Mouse (Mus musculus): ENCODE data around the gene Accsl. TPM values are rescaled to one million over a fixed set of nuclear protein-coding genes. Genes with fewer than 3 reads are reported as not detected.
A peak's percentile ranks its signal among the peaks of the same experiment; 100 is the strongest.

Accsl gene
- polyA plus RNA-seq, 1 experiment from 2014 or later = not detected

DNA sequence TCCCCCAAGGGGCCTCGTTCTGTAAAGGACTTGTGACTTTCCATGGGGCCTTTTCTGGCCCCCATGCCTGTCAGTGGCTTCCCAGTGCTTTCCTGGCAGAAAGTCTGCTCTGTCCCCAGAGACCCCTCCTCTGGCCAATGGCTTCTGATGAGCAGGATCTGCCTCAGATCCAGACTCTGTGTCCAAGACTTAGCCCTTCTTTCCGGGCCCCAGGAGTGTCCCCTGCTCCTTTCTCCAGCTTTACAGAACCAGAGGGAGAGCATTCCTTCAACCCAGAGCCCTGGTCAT lies 5.2 kb upstream of the Accsl start:
- H3K4me1 ChIP-seq (replicated peaks) = peaks cover 13% of the 10 kb centered on the region
- no peak overlapping the region for H3K4me3 ChIP-seq (replicated peaks)
- no peak overlapping the region for H3K27ac ChIP-seq
- ATAC-seq (ENCODE audit: insufficient number of reproducible peaks, insufficient read depth, low FRiP score, low TSS enrichment, low read depth) = no peak
- 22% methylated on average over 2 of the region's 2 CpGs for WGBS
- 0 out of 2 replicates have a peak overlapping the region, but pooled peaks have one; percentile 23 for H3K9ac ChIP-seq (replicated peaks)
- no peaks in the 10 kb centered on the region for H3K9me3 ChIP-seq
- H3K4me2 ChIP-seq = no peak overlapping the region
- no peaks in the 10 kb centered on the region for H3K36me3 ChIP-seq
- 0 out of 2 replicates have a peak, but pooled peaks cover 5% of the 10 kb centered on the region for H3K27me3 ChIP-seq

- no peaks in the 10 kb centered on the region for H3K9me3 ChIP-seq
- 0 out of 2 replicates have a peak overlapping the region, but pooled peaks have one; percentile 23 for H3K9ac ChIP-seq (replicated peaks)
- no peaks in the 10 kb centered on the region for H3K36me3 ChIP-seq
- WGBS = 13% methylated on average over 12 of the region's 12 CpGs
- peaks cover 13% of the 10 kb centered on the region for H3K4me1 ChIP-seq (replicated peaks)
- no peak overlapping the region for H3K4me3 ChIP-seq (replicated peaks)
- ATAC-seq (ENCODE audit: insufficient number of reproducible peaks, insufficient read depth, low FRiP score, low TSS enrichment, low read depth) = 0 out of 2 replicates have a peak, but pooled peaks have one; percentile 35
- 0 out of 2 replicates have a peak, but pooled peaks cover 5% of the 10 kb centered on the region for H3K27me3 ChIP-seq
- H3K4me2 ChIP-seq = no peak overlapping the region
- H3K27ac ChIP-seq = no peak overlapping the region
Measured at GRCm38 (mm10) chr2:93873449-93874226, 4.7 kb upstream of the Accsl start.

- Histone ChIP-seq H3K4me1 (replicated peaks) (peaks cover 13% of the 10 kb centered on the region), H3K4me2 (no peak overlapping the region), H3K9me3 (no peaks in the 10 kb centered on the region), H3K27me3 (0 out of 2 replicates have a peak, but pooled peaks cover 5% of the 10 kb centered on the region), H3K27ac (no peak overlapping the region), H3K4me3 (replicated peaks) (no peak overlapping the region), H3K9ac (replicated peaks) (no peak overlapping the region), H3K36me3 (no peaks in the 10 kb centered on the region)
- ATAC-seq (ENCODE audit: insufficient number of reproducible peaks, insufficient read depth, low FRiP score, low TSS enrichment, low read depth) = no peak
- WGBS = 43% methylated on average over 7 of the region's 7 CpGs
Measured at GRCm38 (mm10) chr2:93872257-93872656, 3.3 kb upstream of the Accsl start.

GRCm38 (mm10) chr2:93871411-93871925 lies 2.5 kb upstream of the Accsl start:
- Histone ChIP-seq H3K27me3 (0 out of 2 replicates have a peak, but pooled peaks cover 5% of the 10 kb centered on the region), H3K36me3 (no peaks in the 10 kb centered on the region), H3K4me3 (replicated peaks) (no peak overlapping the region), H3K9ac (replicated peaks) (no peak overlapping the region), H3K9me3 (no peaks in the 10 kb centered on the region), H3K4me1 (replicated peaks) (peaks cover 13% of the 10 kb centered on the region), H3K27ac (no peak overlapping the region), H3K4me2 (no peak overlapping the region)
- no peak for ATAC-seq (ENCODE audit: insufficient number of reproducible peaks, insufficient read depth, low FRiP score, low TSS enrichment, low read depth)
- 91% methylated on average over 4 of the region's 4 CpGs for WGBS

DNA sequence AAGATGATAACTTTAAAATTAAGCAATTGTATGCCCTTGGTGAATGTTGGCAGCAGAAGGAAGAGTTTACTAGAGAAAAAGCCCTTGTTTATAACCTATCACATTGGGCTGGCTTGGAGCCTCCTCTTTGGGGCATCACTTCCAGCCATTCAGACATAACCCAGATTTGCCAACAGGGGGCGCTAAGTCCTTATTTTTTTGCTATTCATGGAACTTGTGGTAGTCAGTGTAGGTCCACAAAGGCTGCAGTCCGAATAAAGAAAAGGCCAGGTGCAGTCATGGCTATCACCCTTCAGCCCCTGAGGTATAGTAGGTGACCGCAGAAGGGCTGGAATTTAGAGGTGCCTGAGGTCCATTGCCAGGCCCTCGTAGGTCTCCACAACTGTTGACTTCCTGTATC lies 1.9 kb upstream of the Accsl start:
- no peaks in the 10 kb centered on the region for H3K9me3 ChIP-seq
- no peak overlapping the region for H3K9ac ChIP-seq (replicated peaks)
- H3K4me3 ChIP-seq (replicated peaks) = no peak overlapping the region
- H3K36me3 ChIP-seq = no peaks in the 10 kb centered on the region
- peaks cover 13% of the 10 kb centered on the region for H3K4me1 ChIP-seq (replicated peaks)
- WGBS = 48% methylated on average over 4 of the region's 4 CpGs
- H3K27ac ChIP-seq = no peak overlapping the region
- H3K4me2 ChIP-seq = no peak overlapping the region
- ATAC-seq (ENCODE audit: insufficient number of reproducible peaks, insufficient read depth, low FRiP score, low TSS enrichment, low read depth) = no peak
- H3K27me3 ChIP-seq = 0 out of 2 replicates have a peak, but pooled peaks cover 5% of the 10 kb centered on the region

DNA sequence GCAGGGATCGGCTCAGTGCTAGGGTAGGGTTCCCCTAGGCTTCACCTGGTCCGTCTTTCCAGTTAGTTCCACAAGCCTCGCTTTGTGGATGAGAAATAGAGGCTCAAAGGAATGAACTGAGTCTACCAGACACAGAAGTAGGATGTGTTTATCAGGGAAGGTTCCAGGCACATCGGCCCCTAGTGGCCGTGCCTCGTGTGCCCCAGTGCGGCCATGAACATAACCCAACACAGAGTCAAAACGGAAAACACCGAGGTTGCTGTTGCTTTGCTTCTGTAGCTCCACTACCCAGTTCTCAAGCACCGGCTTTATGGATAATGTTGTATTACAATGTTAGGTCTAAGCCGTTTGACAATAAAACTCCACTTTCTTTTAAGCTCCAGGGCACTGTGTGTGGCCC lies 391 bp downstream of the Accsl start:
- Histone ChIP-seq H3K9ac (replicated peaks) (no peak overlapping the region), H3K36me3 (no peaks in the 10 kb centered on the region), H3K4me2 (no peak overlapping the region), H3K9me3 (no peaks in the 10 kb centered on the region), H3K27me3 (0 out of 2 replicates have a peak, but pooled peaks cover 5% of the 10 kb centered on the region), H3K4me3 (replicated peaks) (no peak overlapping the region), H3K4me1 (replicated peaks) (peaks cover 5% of the 10 kb centered on the region; the same call in 1 of the 2 replicates), H3K27ac (no peak overlapping the region)
- 88% methylated on average over 11 of the region's 11 CpGs for WGBS
- no peak for ATAC-seq (ENCODE audit: insufficient number of reproducible peaks, insufficient read depth, low FRiP score, low TSS enrichment, low read depth)

DNA sequence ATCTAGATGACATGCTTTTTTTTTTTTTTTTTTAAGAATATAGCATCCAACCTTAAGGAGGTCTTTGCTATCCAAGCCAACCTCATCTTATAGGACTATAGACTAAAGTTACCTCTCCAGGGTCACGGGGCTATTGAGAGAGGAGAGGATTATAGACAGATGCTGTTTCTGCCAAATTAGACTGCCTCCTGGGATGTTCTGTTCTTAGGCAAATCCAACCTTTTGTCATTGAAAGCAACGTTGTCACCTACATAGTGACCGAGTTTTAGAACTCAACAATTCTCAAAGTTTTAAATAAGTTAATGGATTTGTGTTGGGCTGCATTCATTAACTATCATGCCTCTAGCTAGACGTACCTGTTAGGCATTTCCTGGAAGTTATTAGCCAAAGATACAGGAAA lies 5.7 kb downstream of the Accsl start:
- no peak overlapping the region for H3K4me3 ChIP-seq (replicated peaks)
- no peak for ATAC-seq (ENCODE audit: insufficient number of reproducible peaks, insufficient read depth, low FRiP score, low TSS enrichment, low read depth)
- no peak overlapping the region for H3K27ac ChIP-seq
- no peak overlapping the region for H3K4me2 ChIP-seq
- WGBS = 65% methylated on average over 4 of the region's 4 CpGs
- no peaks in the 10 kb centered on the region for H3K36me3 ChIP-seq
- H3K9ac ChIP-seq (replicated peaks) = no peak overlapping the region
- no peaks in the 10 kb centered on the region for H3K9me3 ChIP-seq
- H3K4me1 ChIP-seq (replicated peaks) = no peaks in the 10 kb centered on the region
- H3K27me3 ChIP-seq = no peaks in the 10 kb centered on the region

DNA sequence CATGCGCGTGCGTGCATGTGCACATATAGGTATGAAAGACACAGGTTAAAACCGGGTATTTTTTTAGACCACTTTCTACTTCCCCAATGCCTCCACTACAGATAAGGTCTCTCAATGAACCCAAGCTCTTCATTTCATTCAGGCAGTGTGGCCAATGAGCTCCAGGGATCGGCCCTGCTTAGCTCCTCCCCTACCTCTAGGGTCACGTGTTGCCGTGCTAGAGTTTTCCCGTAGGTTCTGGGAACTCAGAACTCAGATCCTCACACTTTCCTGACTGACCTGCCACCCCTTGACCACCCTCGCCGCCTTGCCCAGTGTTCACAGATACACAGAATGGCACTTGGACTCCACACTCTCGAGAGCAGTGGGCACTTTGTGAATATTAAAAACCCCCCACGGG lies 10.1 kb downstream of the Accsl start:
- no peak overlapping the region for H3K27ac ChIP-seq
- H3K27me3 ChIP-seq = no peaks in the 10 kb centered on the region
- H3K4me2 ChIP-seq = no peak overlapping the region
- no peak for ATAC-seq (ENCODE audit: insufficient number of reproducible peaks, insufficient read depth, low FRiP score, low TSS enrichment, low read depth)
- no peak overlapping the region for H3K4me3 ChIP-seq (replicated peaks)
- no peaks in the 10 kb centered on the region for H3K4me1 ChIP-seq (replicated peaks)
- H3K9me3 ChIP-seq = no peaks in the 10 kb centered on the region
- H3K9ac ChIP-seq (replicated peaks) = no peak overlapping the region
- H3K36me3 ChIP-seq = no peaks in the 10 kb centered on the region
- 75% methylated on average over 12 of the region's 12 CpGs for WGBS

DNA sequence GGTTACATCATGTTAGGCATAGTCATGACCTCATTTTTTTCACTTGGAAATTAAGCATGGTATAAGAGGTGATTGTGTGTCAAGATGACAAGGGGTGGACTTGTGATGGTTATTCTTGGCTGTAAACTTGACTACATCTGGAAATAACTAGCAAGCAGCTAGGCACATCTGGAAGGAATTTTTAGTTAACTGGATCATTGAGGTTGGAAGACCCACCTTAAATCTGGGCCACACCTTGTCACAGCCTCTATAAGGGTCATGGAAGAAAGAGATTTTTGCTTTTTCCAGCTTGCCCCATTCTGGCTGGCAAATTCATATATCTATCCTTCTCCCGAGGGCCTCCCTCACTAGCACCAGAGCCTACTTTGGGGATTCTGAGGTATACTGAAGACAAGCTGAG lies 17.7 kb downstream of the Accsl start:
- H3K4me2 ChIP-seq = no peak overlapping the region
- peaks cover 25% of the 10 kb centered on the region for H3K4me1 ChIP-seq (replicated peaks)
- peaks cover 5% of the 10 kb centered on the region; the same call in 1 of the 2 replicates for H3K36me3 ChIP-seq
- no peak overlapping the region for H3K9ac ChIP-seq (replicated peaks)
- ATAC-seq (ENCODE audit: insufficient number of reproducible peaks, insufficient read depth, low FRiP score, low TSS enrichment, low read depth) = no peak
- H3K4me3 ChIP-seq (replicated peaks) = no peak overlapping the region
- 30% methylated on average over 1 of the region's 1 CpGs for WGBS
- H3K27me3 ChIP-seq = no peaks in the 10 kb centered on the region
- no peak overlapping the region for H3K27ac ChIP-seq
- H3K9me3 ChIP-seq = no peaks in the 10 kb centered on the region

GRCm38 (mm10) chr2:93850317-93850944 lies 18.5 kb downstream of the Accsl start:
- Histone ChIP-seq H3K9ac (replicated peaks) (no peak overlapping the region), H3K4me2 (peak overlapping the region; percentile 79), H3K4me1 (replicated peaks) (peaks cover 25% of the 10 kb centered on the region), H3K36me3 (peaks cover 14% of the 10 kb centered on the region), H3K4me3 (replicated peaks) (no peak overlapping the region), H3K9me3 (no peaks in the 10 kb centered on the region), H3K27ac (no peak overlapping the region), H3K27me3 (no peaks in the 10 kb centered on the region)
- WGBS = 39% methylated on average over 13 of the region's 13 CpGs
- no peak for ATAC-seq (ENCODE audit: insufficient number of reproducible peaks, insufficient read depth, low FRiP score, low TSS enrichment, low read depth)

- Histone ChIP-seq H3K4me2 (peak within 1 kb of the TSS; percentile 79), H3K9ac (replicated peaks) (peak within 1 kb of the TSS; percentile 74), H3K4me3 (replicated peaks) (peak within 1 kb of the TSS; percentile 60), H3K36me3 (peaks cover 21% of the 10 kb centered on the region), H3K4me1 (replicated peaks) (peaks cover 25% of the 10 kb centered on the region), H3K9me3 (no peaks in the 10 kb centered on the region), H3K27ac (peak within 1 kb of the TSS; percentile 90), H3K27me3 (no peaks in the 10 kb centered on the region)
- peak; percentile 72 for ATAC-seq (ENCODE audit: insufficient number of reproducible peaks, insufficient read depth, low FRiP score, low TSS enrichment, low read depth)
- 0% methylated on average over 28 of the region's 28 CpGs for WGBS
Measured at GRCm38 (mm10) chr2:93849505-93850089, 19.4 kb downstream of the Accsl start, which contains the start of gene Accs. Accs (minus strand) TSS chr2:93849943.
